Comparison of ENCODE assay signal across 33 mouse cellular contexts in the genomic region with DNA sequence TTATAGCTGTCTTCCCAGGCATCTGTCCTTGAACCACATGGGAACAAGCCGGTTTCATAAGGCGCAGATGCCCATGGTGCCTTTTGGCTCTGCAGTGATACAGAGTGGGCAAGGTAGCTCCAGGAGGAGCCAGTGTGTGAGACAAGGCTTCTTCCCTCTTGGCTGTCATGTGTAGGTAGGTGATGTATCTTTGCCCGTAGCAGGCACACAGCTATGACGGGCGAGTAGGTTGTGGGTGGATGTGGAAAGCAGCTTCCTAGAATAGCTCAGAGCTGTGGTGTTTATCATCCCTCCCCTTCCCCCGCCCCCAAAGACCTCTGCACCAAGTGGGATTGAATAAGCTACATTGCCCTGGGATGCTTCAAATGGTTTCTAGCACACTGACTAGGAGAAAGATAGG. TPM values are rescaled to one million over a fixed set of nuclear protein-coding genes. Genes with fewer than 3 reads are reported as not detected.
A peak's percentile ranks its signal among the peaks of the same experiment; 100 is the strongest.
DNase-seq lines count a peak whose midpoint lies in the region; ATAC-seq lines count a peak whose summit lies in the region.
"Had no signal": no experiment of that assay in that cellular context is flagged by ENCODE, and none has a peak within 500 bp of the region (broad histone marks: within the 10 kb centered on the region; RNA-seq: fewer than 3 reads in every experiment).

No protein-coding gene starts in this region.

- no peak overlapping the region for H3K4me3 ChIP-seq in heart, embryonic 10.5 days
- H3K4me3 ChIP-seq in intestine, embryonic 16.5 days (ENCODE audit: low read length) = no peak overlapping the region
- H3K4me3 ChIP-seq: forebrain, embryonic 10.5 days; heart, adult 2 months; limb, embryonic 13.5 days; liver, embryonic 12.5 days; midbrain, embryonic 15.5 days; neural tube, embryonic 12.5 days had no signal

- DNase-seq in heart, embryonic 10.5 days (ENCODE audit: low spot score) = peak; percentile 64
- no peak for DNase-seq in heart, adult 8-10 months (ENCODE audit: low spot score)
- DNase-seq in right cerebral cortex, adult 2 months (ENCODE audit: low spot score in 2 of 2) = peak; percentile 62 to 67
- DNase-seq in right cerebral cortex, postnatal 4 days = no peak
- peak; percentile 52 to 88 for DNase-seq in left cerebral cortex, postnatal 25 days (ENCODE audit: low spot score in 2 of 2)
- DNase-seq in lung, postnatal 36 days = no peak
- DNase-seq: adrenal gland, adult 8-10 months; cerebellum, adult 18-20 months; cerebellum, postnatal 14 days; gastrocnemius, postnatal 25 days; heart, adult 2 months; heart, postnatal 4 days; kidney, adult 2 months; lung, adult 18-20 months; lung, postnatal 10 days; retina, postnatal 1 day; spleen, adult 18-20 months; thymus, postnatal 25 days had no signal

- no peaks in the 10 kb centered on the region for H3K36me3 ChIP-seq in heart, embryonic 10.5 days
- H3K36me3 ChIP-seq in intestine, embryonic 16.5 days (ENCODE audit: control insufficient read depth, insufficient read depth, low read length) = no peaks in the 10 kb centered on the region
- H3K36me3 ChIP-seq: forebrain, embryonic 10.5 days; limb, embryonic 13.5 days; liver, embryonic 12.5 days; midbrain, embryonic 15.5 days; neural tube, embryonic 12.5 days had no signal

- no peaks in the 10 kb centered on the region for H3K9me3 ChIP-seq in heart, embryonic 10.5 days
- H3K9me3 ChIP-seq in intestine, embryonic 16.5 days (ENCODE audit: control insufficient read depth, low read length) = no peaks in the 10 kb centered on the region
- H3K9me3 ChIP-seq: forebrain, embryonic 10.5 days; limb, embryonic 13.5 days; liver, embryonic 12.5 days; midbrain, embryonic 15.5 days; neural tube, embryonic 12.5 days had no signal

- no peak overlapping the region for H3K9ac ChIP-seq in intestine, embryonic 16.5 days (ENCODE audit: low read depth, low read length)
- H3K9ac ChIP-seq: hindbrain, embryonic 14.5 days; limb, embryonic 13.5 days; liver, embryonic 12.5 days; midbrain, embryonic 15.5 days; neural tube, embryonic 12.5 days had no signal

- no peak overlapping the region for H3K27ac ChIP-seq in heart, embryonic 10.5 days
- no peak overlapping the region for H3K27ac ChIP-seq in intestine, embryonic 16.5 days (ENCODE audit: low read length)
- H3K27ac ChIP-seq: forebrain, embryonic 10.5 days; heart, adult 2 months; hindbrain, embryonic 14.5 days; kidney, postnatal 0 days; limb, embryonic 13.5 days; liver, embryonic 12.5 days; midbrain, embryonic 15.5 days; neural tube, embryonic 12.5 days had no signal

- WGBS in heart, embryonic 10.5 days = 70% methylated on average over 6 of the region's 6 CpGs
- WGBS in intestine, embryonic 16.5 days = 85% methylated on average over 6 of the region's 6 CpGs

- peaks cover 24% of the 10 kb centered on the region for H3K4me1 ChIP-seq in heart, embryonic 10.5 days
- H3K4me1 ChIP-seq in intestine, embryonic 16.5 days (ENCODE audit: control insufficient read depth, insufficient read depth, low read length) = peaks cover 8% of the 10 kb centered on the region
- H3K4me1 ChIP-seq: liver, embryonic 12.5 days; midbrain, embryonic 15.5 days; neural tube, embryonic 12.5 days had no signal

- ATAC-seq in intestine, embryonic 16.5 days = no peak
- ATAC-seq: activated CD4-positive, CD25-positive, alpha-beta regulatory T cell, adult 4 months; inflammation-experienced regulatory T-cells, adult 6 months; liver, embryonic 12.5 days; midbrain, embryonic 15.5 days had no signal

- no peaks in the 10 kb centered on the region for H3K27me3 ChIP-seq in heart, embryonic 10.5 days (ENCODE audit: insufficient read depth, poor library complexity, severe bottlenecking)
- H3K27me3 ChIP-seq in intestine, embryonic 16.5 days (replicated peaks; ENCODE audit: control insufficient read depth, insufficient read depth, low read length) = no peaks in the 10 kb centered on the region
- H3K27me3 ChIP-seq: limb, embryonic 13.5 days; liver, embryonic 12.5 days; midbrain, embryonic 15.5 days; neural tube, embryonic 12.5 days had no signal

- intact Hi-C loops in left cerebral cortex, postnatal 25 days (cut with DNase I) = no loop called here

- H3K4me2 ChIP-seq in intestine, embryonic 16.5 days (ENCODE audit: low read depth, low read length) = no peak overlapping the region
- H3K4me2 ChIP-seq: hindbrain, embryonic 14.5 days; limb, embryonic 13.5 days; liver, embryonic 12.5 days; midbrain, embryonic 15.5 days; neural tube, embryonic 12.5 days had no signal

RNA-seq across cellular contexts. Expression of a gene that starts 56.5 kb away (rescaled TPM):
- not detected in 2 replicates for polyA plus RNA-seq in heart, embryonic 10.5 days (2016; fragmentation: Nextera tagmentation; extraction: Ambion mirVana)
- total RNA-seq in heart, adult 8-10 months (2022) = not detected
- total RNA-seq in left cerebral cortex, postnatal 25 days (2021) = not detected
- not detected in 2 replicates for polyA plus RNA-seq in intestine, embryonic 16.5 days (2015; fragmentation: Nextera tagmentation; extraction: Ambion mirVana)
- total RNA-seq: adrenal gland, adult 8-10 months; gastrocnemius, postnatal 25 days; heart, adult 2 months; heart, postnatal 4 days; layer of hippocampus, postnatal 25 days; MEL had no signal
- polyA plus RNA-seq: activated CD4-positive, CD25-positive, alpha-beta regulatory T cell, adult 4 months; C2C12; embryonic facial prominence, embryonic 11.5 days; forebrain, embryonic 10.5 days; heart, adult 2 months; heart, embryonic 16.5 days; hindbrain, embryonic 14.5 days; inflammation-experienced regulatory T-cells, adult 6 months; kidney, adult 2 months; kidney, postnatal 0 days; limb, embryonic 13.5 days; liver, embryonic 12.5 days; midbrain, embryonic 15.5 days; neural tube, embryonic 12.5 days had no signal

Comparison
In these comparisons a context has a peak if more than half of its experiments do, and no peak if none do; other contexts are left out.
1. DNase-seq: peak in heart, embryonic 10.5 days (single experiment), right cerebral cortex, adult 2 months (2 of 2) and left cerebral cortex, postnatal 25 days (2 of 2); none in heart, adult 8-10 months (single experiment), right cerebral cortex, postnatal 4 days (single experiment) and lung, postnatal 36 days (single experiment).